Mouse (Mus musculus) thymus, adult 2 months (tissue): ENCODE measurements around the gene Opcml.

Experiments
- CTCF ChIP-seq: fragments of 200-500 bp; IDR thresholded peaks from 2 replicates; pipeline ENCODE4 v1.5.1; 2012; ENCODE audit warnings: mild to moderate bottlenecking, control low read depth, low read length, moderate library complexity, borderline replicate concordance; ENCODE audit not compliant: control insufficient read depth, poor library complexity, insufficient read depth; ENCODE audit errors: extremely low read depth
- POLR2A ChIP-seq: fragments of 200-500 bp; IDR thresholded peaks from 2 replicates; pipeline ENCODE4 v1.6.1; 2012; ENCODE audit warnings: mild to moderate bottlenecking, low read length, control low read depth, moderate library complexity; ENCODE audit not compliant: control insufficient read depth, poor library complexity, insufficient read depth; ENCODE audit errors: extremely low read depth

DNA sequence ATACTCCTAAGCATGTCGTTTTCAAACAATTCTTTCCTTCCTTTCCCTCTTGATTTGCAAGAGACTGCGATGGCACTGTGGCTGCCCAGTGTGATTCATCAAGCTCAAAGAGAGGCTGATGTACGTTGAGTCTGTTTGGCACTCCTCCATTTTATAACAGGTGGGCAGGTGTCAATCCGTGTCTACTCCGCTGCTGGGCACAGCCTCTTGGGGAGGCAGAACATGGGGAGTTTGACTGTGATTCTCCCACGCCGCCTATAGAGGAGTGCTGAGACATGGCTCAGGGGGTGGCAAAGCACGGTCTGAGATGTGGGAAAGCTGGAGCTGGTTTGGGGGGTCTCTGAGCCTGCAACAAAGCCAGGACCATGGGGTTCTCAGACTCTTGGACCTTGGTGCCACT lies 513.1 kb downstream of the Opcml start:
- TF ChIP-seq POLR2A (no peak), CTCF (no peak)
